In genomic region chr6:113195596-113195992, GRCm38 (mm10) we compare ENCODE assay signal across 8 mouse cellular contexts. TPM values are rescaled to one million over a fixed set of nuclear protein-coding genes. Genes with fewer than 3 reads are reported as not detected.
DNase-seq lines count a peak whose midpoint lies in the region; ATAC-seq and TF ChIP-seq lines count a peak whose summit lies in the region.

No protein-coding gene starts in this region.

- peaks cover 67% of the 10 kb centered on the region for H3K27me3 ChIP-seq in heart, embryonic 12.5 days (replicated peaks)
- H3K27me3 ChIP-seq in forebrain, embryonic 13.5 days = no peaks in the 10 kb centered on the region
- H3K27me3 ChIP-seq in midbrain, embryonic 10.5 days (ENCODE audit: low read depth, poor library complexity, severe bottlenecking) = peaks cover 49% of the 10 kb centered on the region

- in situ Hi-C loops in ES-E14 (cut with MboI; ENCODE audit: low sequenced_read_pairs in 2 of 2, unreplicated experiment in 2 of 2) = no loop called here

- H3K9ac ChIP-seq in heart, embryonic 12.5 days = no peak overlapping the region
- no peak overlapping the region for H3K9ac ChIP-seq in ES-E14 (ENCODE audit: insufficient read depth, low read depth, low read length, poor library complexity, severe bottlenecking)
- peak overlapping the region; percentile 91 for H3K9ac ChIP-seq in forebrain, embryonic 13.5 days

- H3K9me3 ChIP-seq in heart, embryonic 12.5 days (replicated peaks) = no peaks in the 10 kb centered on the region
- H3K9me3 ChIP-seq in ES-E14 (ENCODE audit: control insufficient read depth, insufficient read depth, low read depth, low read length) = no peaks in the 10 kb centered on the region
- H3K9me3 ChIP-seq in forebrain, embryonic 13.5 days (replicated peaks) = no peaks in the 10 kb centered on the region
- H3K9me3 ChIP-seq in midbrain, embryonic 10.5 days (replicated peaks) = no peaks in the 10 kb centered on the region

- WGBS in heart, embryonic 12.5 days = 13% methylated on average over 9 of the region's 9 CpGs
- WGBS in forebrain, embryonic 13.5 days = 12% methylated on average over 9 of the region's 9 CpGs
- 9% methylated on average over 9 of the region's 9 CpGs for WGBS in midbrain, embryonic 10.5 days

- no peak for DNase-seq in heart, adult 9 months (ENCODE audit: low spot score in 2 of 2)
- no peak for DNase-seq in ES-E14 (ENCODE audit: low read depth, low spot score)
- DNase-seq in midbrain, embryonic 10.5 days (ENCODE audit: low spot score) = no peak
- no peak for DNase-seq in thymus, postnatal 14 days
- DNase-seq in layer of hippocampus, postnatal 36 days = no peak

- H3K4me3 ChIP-seq in heart, embryonic 12.5 days = peak overlapping the region; percentile 57
- H3K4me3 ChIP-seq in ES-E14 (ENCODE audit: insufficient read depth in 1 of 2, low read depth in 1 of 2, low read length in 2 of 2, poor library complexity in 1 of 2, severe bottlenecking in 1 of 2) = peak overlapping the region; percentile 84 to 86; a peak in 3 of 4 replicates
- peak overlapping the region; percentile 85 for H3K4me3 ChIP-seq in forebrain, embryonic 13.5 days
- H3K4me3 ChIP-seq in midbrain, embryonic 10.5 days = peak overlapping the region; percentile 86

- no peak overlapping the region for H3K27ac ChIP-seq in heart, embryonic 12.5 days (ENCODE audit: poor library complexity, severe bottlenecking)
- H3K27ac ChIP-seq in ES-E14 (ENCODE audit: insufficient read depth, low read depth, low read length, poor library complexity, severe bottlenecking) = no peak overlapping the region
- no peak overlapping the region for H3K27ac ChIP-seq in forebrain, embryonic 13.5 days
- peak overlapping the region; percentile 93 for H3K27ac ChIP-seq in midbrain, embryonic 10.5 days (replicated peaks)

- H3K36me3 ChIP-seq in heart, embryonic 12.5 days = no peaks in the 10 kb centered on the region
- H3K36me3 ChIP-seq in ES-E14 (ENCODE audit: control insufficient read depth, insufficient read depth, low read length, poor library complexity, severe bottlenecking) = no peaks in the 10 kb centered on the region
- peaks cover 5% of the 10 kb centered on the region; the same call in 1 of the 2 replicates for H3K36me3 ChIP-seq in forebrain, embryonic 13.5 days (ENCODE audit: poor library complexity, severe bottlenecking)
- H3K36me3 ChIP-seq in midbrain, embryonic 10.5 days = peaks cover 2% of the 10 kb centered on the region; the same call in 1 of the 2 replicates

- peak overlapping the region; percentile 86 for H3K4me2 ChIP-seq in heart, embryonic 12.5 days
- peak overlapping the region; percentile 98 for H3K4me2 ChIP-seq in forebrain, embryonic 13.5 days

- no peak for ATAC-seq in heart, embryonic 12.5 days (ENCODE audit: insufficient number of reproducible peaks, low FRiP score)
- ATAC-seq in forebrain, embryonic 13.5 days = peak; percentile 46
- ATAC-seq in granulocyte monocyte progenitor cell, adult 5-6 weeks (replicated peaks; ENCODE audit: poor library complexity, severe bottlenecking) = no peak

- peaks cover 11% of the 10 kb centered on the region for H3K4me1 ChIP-seq in heart, embryonic 12.5 days (replicated peaks)
- H3K4me1 ChIP-seq in ES-E14 (ENCODE audit: control insufficient read depth in 2 of 2, insufficient read depth in 2 of 2, low read length in 2 of 2, poor library complexity in 1 of 2) = peaks cover 1 to 4% of the 10 kb centered on the region in 2 experiments; a peak in 2 of 4 replicates
- H3K4me1 ChIP-seq in forebrain, embryonic 13.5 days = peaks cover 35% of the 10 kb centered on the region
- peaks cover 38% of the 10 kb centered on the region for H3K4me1 ChIP-seq in midbrain, embryonic 10.5 days

TF ChIP-seq in ES-E14, 5 proteins besides CTCF, POLR2A, EP300 and RAD21:
- TF ChIP-seq CHD2 (IDR thresholded peaks at IDR 0.05; ENCODE audit: low read depth, low read length) (no peak), ZNF384 (IDR thresholded peaks at IDR 0.05; ENCODE audit: low read depth, low read length) (no peak), HCFC1 (IDR thresholded peaks at IDR 0.05; ENCODE audit: borderline replicate concordance, insufficient read depth, low read length) (no peak), ZC3H11A (IDR thresholded peaks at IDR 0.05; ENCODE audit: borderline replicate concordance, low read depth, low read length) (no peak), MAFK (IDR thresholded peaks at IDR 0.05; ENCODE audit: insufficient read depth, low read depth, low read length) (no peak)

RNA-seq across cellular contexts. Expression of gene Lhfpl4, which starts 0.4 kb away (rescaled TPM):
- polyA plus RNA-seq in heart, embryonic 12.5 days (2016; fragmentation: Nextera tagmentation; extraction: Ambion mirVana) = 0.37 TPM in 2 replicates
- total RNA-seq in ES-E14 (2012; rRNA removed) = 5.2 and 5.9 TPM in 2 replicates
- 29.6 and 33.8 TPM in 2 replicates for polyA plus RNA-seq in forebrain, embryonic 13.5 days (2015; fragmentation: Nextera tagmentation; extraction: Ambion mirVana)
- polyA plus RNA-seq in midbrain, embryonic 10.5 days (2016; fragmentation: Nextera tagmentation; extraction: Ambion mirVana) = 13.8 and 21.6 TPM in 2 replicates
- not detected in 2 replicates for total RNA-seq in granulocyte monocyte progenitor cell, adult 5-6 weeks (2014; fragmentation: Nextera tagmentation)
- not detected in 2 replicates for total RNA-seq in granulocyte monocyte progenitor cell, adult 5-6 weeks (2017)
- 10 to 100 TPM; 75.6 to 78.2 TPM for total RNA-seq in layer of hippocampus, postnatal 36 days (2021)

RNA-seq across cellular contexts. Expression of gene Mtmr14, which starts 42.0 kb away (rescaled TPM):
- polyA plus RNA-seq in heart, embryonic 12.5 days (2016; fragmentation: Nextera tagmentation; extraction: Ambion mirVana) = 25.1 and 27.7 TPM in 2 replicates
- total RNA-seq in ES-E14 (2012; rRNA removed) = 42.4 and 44.8 TPM in 2 replicates
- polyA plus RNA-seq in forebrain, embryonic 13.5 days (2015; fragmentation: Nextera tagmentation; extraction: Ambion mirVana) = 42.5 and 45.4 TPM in 2 replicates
- polyA plus RNA-seq in midbrain, embryonic 10.5 days (2016; fragmentation: Nextera tagmentation; extraction: Ambion mirVana) = 49.2 and 51.0 TPM in 2 replicates
- total RNA-seq in granulocyte monocyte progenitor cell, adult 5-6 weeks (2014; fragmentation: Nextera tagmentation) = 32.4 and 37.6 TPM in 2 replicates
- 31.0 and 40.9 TPM in 2 replicates for total RNA-seq in granulocyte monocyte progenitor cell, adult 5-6 weeks (2017)
- 10 to 100 TPM; 12.6 to 14.5 TPM for total RNA-seq in layer of hippocampus, postnatal 36 days (2021)

Comparison
In these comparisons a context has a peak if more than half of its experiments do, and no peak if none do; other contexts are left out.
1. RNA of gene Lhfpl4, which starts 0.4 kb away (total RNA-seq): 75.6 to 78.2 TPM in layer of hippocampus, postnatal 36 days; 5.2 to 5.9 TPM in ES-E14 and not detected in granulocyte monocyte progenitor cell, adult 5-6 weeks; every median in the first group is over 10 times any median in the second.
2. Peak in every context shown above with its lines, with median percentiles within 50 percentile points of each other: H3K4me3 ChIP-seq.